32 mouse cellular contexts compared by ENCODE assay signal in the genomic region with DNA sequence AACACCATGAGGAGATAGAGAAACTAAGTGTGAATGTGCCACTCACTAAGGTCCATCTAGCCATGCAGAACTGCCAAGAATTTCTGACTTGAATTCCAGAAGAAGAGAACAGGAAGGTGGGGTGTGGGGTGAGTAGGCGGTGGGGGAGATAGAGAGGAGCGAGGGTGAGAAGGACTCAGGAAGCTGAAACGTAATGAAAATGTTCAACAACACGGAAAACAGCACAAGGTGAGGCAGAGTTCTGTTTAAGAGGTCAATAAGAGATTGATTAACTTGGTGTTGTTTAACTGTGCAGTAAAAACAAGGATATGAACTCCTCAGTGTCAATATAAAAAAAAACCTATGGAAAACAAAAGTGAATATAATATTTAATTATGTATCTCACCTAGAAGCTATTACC. TPM values are rescaled to one million over a fixed set of nuclear protein-coding genes. Genes with fewer than 3 reads are reported as not detected.
"Had no signal": no experiment of that assay in that cellular context is flagged by ENCODE, and none has a peak within 500 bp of the region (broad histone marks: within the 10 kb centered on the region; RNA-seq: fewer than 3 reads in every experiment).

No protein-coding gene starts in this region.

- H3K9ac ChIP-seq: limb, embryonic 12.5 days; limb, embryonic 13.5 days; limb, embryonic 15.5 days; liver, embryonic 13.5 days; liver, embryonic 14.5 days; liver, embryonic 15.5 days; lung, embryonic 14.5 days; lung, embryonic 15.5 days; midbrain, embryonic 12.5 days; midbrain, embryonic 13.5 days; midbrain, embryonic 15.5 days; neural tube, embryonic 12.5 days had no signal

- H3K27me3 ChIP-seq: limb, embryonic 12.5 days; limb, embryonic 13.5 days; limb, embryonic 15.5 days; liver, embryonic 13.5 days; liver, embryonic 15.5 days; lung, embryonic 15.5 days; megakaryocyte, embryonic 14.5 days; midbrain, embryonic 12.5 days; midbrain, embryonic 13.5 days; midbrain, embryonic 15.5 days; neural tube, embryonic 12.5 days had no signal

- H3K4me3 ChIP-seq: left cerebral cortex, adult 2 months; limb, embryonic 10.5 days; limb, embryonic 12.5 days; limb, embryonic 13.5 days; limb, embryonic 15.5 days; liver, embryonic 13.5 days; liver, embryonic 15.5 days; lung, embryonic 15.5 days; megakaryocyte, embryonic 14.5 days; midbrain, embryonic 10.5 days; midbrain, embryonic 12.5 days; midbrain, embryonic 13.5 days; midbrain, embryonic 15.5 days; myocyte; neural tube, embryonic 12.5 days had no signal

- H3K9me3 ChIP-seq: limb, embryonic 10.5 days; limb, embryonic 12.5 days; limb, embryonic 13.5 days; limb, embryonic 15.5 days; liver, embryonic 13.5 days; liver, embryonic 15.5 days; lung, embryonic 15.5 days; megakaryocyte, embryonic 14.5 days; midbrain, embryonic 10.5 days; midbrain, embryonic 12.5 days; midbrain, embryonic 13.5 days; midbrain, embryonic 15.5 days; neural tube, embryonic 12.5 days had no signal

- DNase-seq: left cerebral cortex, postnatal 4 days; liver; liver, embryonic 13.5 days; lung, adult 18-20 months; lung, adult 2 months; lung, embryonic 14.5 days; lung, postnatal 10 days; lung, postnatal 14 days; lung, postnatal 36 days; lung, postnatal 4 days; midbrain, embryonic 14.5 days had no signal

- H3K27ac ChIP-seq: left cerebral cortex, adult 2 months; limb, embryonic 10.5 days; limb, embryonic 12.5 days; limb, embryonic 13.5 days; limb, embryonic 15.5 days; liver, embryonic 13.5 days; liver, embryonic 14.5 days; liver, embryonic 15.5 days; lung, embryonic 15.5 days; macrophage; midbrain, embryonic 10.5 days; midbrain, embryonic 12.5 days; midbrain, embryonic 13.5 days; midbrain, embryonic 15.5 days; neural tube, embryonic 12.5 days had no signal

- H3K4me2 ChIP-seq: limb, embryonic 12.5 days; limb, embryonic 13.5 days; limb, embryonic 15.5 days; liver, embryonic 13.5 days; liver, embryonic 15.5 days; lung, embryonic 14.5 days; lung, embryonic 15.5 days; midbrain, embryonic 11.5 days; midbrain, embryonic 12.5 days; midbrain, embryonic 13.5 days; midbrain, embryonic 15.5 days; neural tube, embryonic 12.5 days had no signal

- H3K36me3 ChIP-seq: limb, embryonic 10.5 days; limb, embryonic 12.5 days; limb, embryonic 13.5 days; limb, embryonic 15.5 days; liver, embryonic 13.5 days; liver, embryonic 15.5 days; lung, embryonic 15.5 days; midbrain, embryonic 10.5 days; midbrain, embryonic 12.5 days; midbrain, embryonic 13.5 days; midbrain, embryonic 15.5 days; neural tube, embryonic 12.5 days had no signal

- ATAC-seq: lung, postnatal 0 days; midbrain, embryonic 13.5 days; midbrain, embryonic 15.5 days; midbrain, embryonic 16.5 days had no signal

RNA-seq across cellular contexts. Expression of a gene that starts 24.0 kb away (rescaled TPM):
- total RNA-seq: megakaryocyte-erythroid progenitor cell, adult 5-6 weeks; monocyte, adult 5-6 weeks had no signal
- polyA plus RNA-seq: macrophage, myocyte had no signal
